Mouse (Mus musculus): ENCODE measurements around the gene Ankrd31.

- no peak for TF ChIP-seq POLR2A (IDR thresholded peaks at IDR 0.05; ENCODE audit: extremely low read depth, insufficient read depth, low read length)
- TF ChIP-seq CTCF (IDR thresholded peaks at IDR 0.05; ENCODE audit: extremely low read depth, insufficient read depth, low read length): no peak
Measured at GRCm38 (mm10) chr13:96932745-96933144, 184.7 kb downstream of the Ankrd31 start.
